Mouse (Mus musculus) mouse embryonic stem cell (cell line): ENCODE measurements around the gene Pla2g15.

ENCODE experiments used
- in situ Hi-C, 2 experiments: fragments of 300-500 bp; cut with MboI; formaldehyde crosslinking; loops; 1 replicate in 1 of 2; 3 replicates in 1 of 2; pipeline ENCODE4 v1.14.3; 2019 to 2020; ENCODE audit warnings: low sequenced_read_pairs in 2 of 2, low pct_unique_long_range_greater_than_20kb in 1 of 2, mixed read lengths in 1 of 2; ENCODE audit not compliant: unreplicated experiment in 1 of 2

Pla2g15 gene

DNA sequence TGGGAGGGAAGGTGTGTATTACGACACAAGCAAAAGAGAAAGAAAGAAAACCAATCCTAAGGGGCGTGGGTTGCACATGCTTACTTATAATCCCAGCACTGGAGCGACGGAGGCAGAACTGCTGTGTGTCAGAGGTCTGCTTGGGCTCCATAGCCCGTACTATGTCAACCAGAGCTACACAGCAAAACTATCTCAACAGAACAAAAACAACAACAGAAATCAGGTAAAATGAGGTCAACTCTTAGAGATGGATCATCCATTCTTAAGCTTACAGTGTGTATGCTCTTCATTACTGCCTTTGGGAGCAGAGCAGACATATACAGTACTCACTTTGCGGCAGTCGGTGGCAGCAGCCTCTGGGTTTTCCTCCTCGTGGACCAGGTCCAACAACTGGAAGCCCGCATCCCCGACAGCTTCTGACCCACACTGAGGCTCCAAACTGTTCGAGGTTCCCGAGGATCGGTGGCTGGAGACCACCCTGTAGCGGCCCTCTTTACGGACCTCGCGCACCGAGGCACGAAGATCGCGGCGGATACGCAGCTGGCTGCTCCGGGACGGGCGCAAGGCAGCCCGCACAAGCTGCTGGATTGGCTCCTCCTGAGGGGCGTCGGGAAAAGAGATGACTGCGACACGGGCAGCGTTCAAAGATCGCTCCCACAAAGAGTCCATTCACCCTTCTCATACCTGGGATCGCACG lies 60.0 kb downstream of the Pla2g15 start:
- in situ Hi-C loops: no loop called here

DNA sequence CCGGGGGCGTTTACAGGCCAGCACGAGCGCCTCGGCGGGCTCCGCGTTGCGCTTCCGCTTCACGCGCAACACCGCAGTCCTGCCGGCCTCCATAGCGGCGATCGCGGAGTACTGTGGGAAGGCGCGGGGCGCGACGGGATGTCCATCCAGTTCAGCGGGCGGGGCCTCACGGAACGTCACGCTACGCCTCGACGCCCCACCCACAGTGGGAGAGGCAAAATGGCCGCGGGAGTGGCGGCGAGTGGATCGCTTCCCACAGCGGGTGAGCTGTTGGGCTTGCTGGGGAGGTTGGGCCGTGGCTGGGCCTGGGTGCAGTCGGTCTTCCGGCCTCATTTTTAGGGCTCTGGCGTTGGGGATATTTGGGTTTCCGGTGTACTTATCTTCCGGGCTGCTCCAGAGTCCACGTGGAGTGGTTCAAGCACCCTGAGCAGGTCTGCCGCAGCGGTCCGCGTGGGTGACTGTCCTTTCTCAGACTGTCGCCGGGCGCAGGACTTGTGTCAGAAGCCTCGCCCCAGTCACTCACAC lies 60.7 kb downstream of the Pla2g15 start, which contains the start of the genes Slc7a6os and Prmt7:
Slc7a6os (minus strand) TSS at position 115 of the 525 bp plus-strand sequence.
Prmt7 (plus strand) TSS at position 116 of the 525 bp plus-strand sequence.
- in situ Hi-C loops: no loop called here

DNA sequence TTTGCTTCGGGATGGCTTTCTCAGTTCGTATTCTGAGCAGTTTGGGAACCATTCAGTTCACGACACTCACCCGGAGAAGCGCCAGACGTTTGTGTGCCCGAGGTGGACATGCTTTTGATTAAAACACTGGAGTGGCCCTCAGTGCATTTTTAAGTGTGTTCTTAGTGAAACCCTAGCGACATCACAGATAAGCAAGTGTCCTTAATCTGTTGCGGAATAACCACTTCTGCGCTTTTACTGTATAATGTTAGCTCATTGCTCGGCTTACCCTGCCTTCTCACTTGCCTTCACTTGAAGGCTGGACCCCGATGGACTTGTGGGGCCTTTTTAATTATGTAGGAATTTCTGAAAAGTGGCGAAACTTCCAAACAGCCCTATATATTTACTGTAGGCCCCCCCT lies 61.2 kb downstream of the Pla2g15 start:
- in situ Hi-C loops: no loop called here

DNA sequence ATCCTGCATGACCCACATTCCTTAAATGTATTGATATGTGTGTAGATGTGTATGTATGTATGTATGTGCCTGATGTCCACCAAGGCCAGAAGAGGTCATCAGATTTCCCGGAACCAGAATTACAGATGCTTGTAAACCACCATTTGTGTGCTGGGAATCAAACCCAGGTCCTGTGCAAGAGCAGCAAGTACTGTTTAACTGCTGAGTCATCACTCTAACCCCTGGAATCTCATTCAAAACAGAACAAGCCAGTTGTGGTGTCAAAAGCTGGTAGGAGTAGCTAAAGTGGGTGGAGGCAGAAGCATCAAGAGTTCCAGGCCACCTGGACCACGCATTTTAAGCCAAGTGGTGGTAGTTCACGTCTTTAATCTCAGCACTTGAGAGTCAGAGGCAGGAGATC lies 63.8 kb downstream of the Pla2g15 start:
- in situ Hi-C loops: no loop called here
